Mouse (Mus musculus) olfactory bulb, adult 2 months (tissue): ENCODE results near the gene Dnah10.

Experiments
- CTCF ChIP-seq: fragments of 200-500 bp; IDR thresholded peaks from 2 replicates; pipeline ENCODE4 v1.5.1; 2012; ENCODE audit warnings: low read depth, mild to moderate bottlenecking, low read length, moderate library complexity; ENCODE audit not compliant: insufficient read depth
- POLR2A ChIP-seq: fragments of 200-500 bp; IDR thresholded peaks from 2 replicates; pipeline ENCODE4 v1.6.1; 2012; ENCODE audit warnings: mild to moderate bottlenecking, low read depth, low read length, moderate library complexity; ENCODE audit not compliant: insufficient read depth

GRCm38 (mm10) chr5:124847014-124847413 lies 122.1 kb downstream of the Dnah10 start:
- TF ChIP-seq CTCF (no peak), POLR2A (no peak)
